Mouse (Mus musculus): Measurements from ENCODE around the gene Papss2. TPM values are rescaled to one million over a fixed set of nuclear protein-coding genes. Genes with fewer than 3 reads are reported as not detected.

Gene Papss2
- polyA plus RNA-seq, 1 experiment from 2014 or later = 1.7 TPM

GRCm38 (mm10) chr19:32620859-32621445 is 25.4 kb downstream of the Papss2 start:
- H3K27me3 ChIP-seq (replicated peaks; ENCODE audit: control insufficient read depth, insufficient read depth, low read length) = no peaks in the 10 kb centered on the region
- 92% methylated on average over 15 of the region's 15 CpGs for WGBS
- no peak overlapping the region for H3K9ac ChIP-seq (ENCODE audit: low read depth, low read length)
- H3K36me3 ChIP-seq (ENCODE audit: control insufficient read depth, insufficient read depth, low read length) = no peaks in the 10 kb centered on the region
- no peaks in the 10 kb centered on the region; the same call in 1 of the 2 replicates for H3K9me3 ChIP-seq (ENCODE audit: control insufficient read depth, low read length)
- H3K4me3 ChIP-seq (ENCODE audit: low read length) = no peak overlapping the region
- no peak overlapping the region for H3K27ac ChIP-seq (ENCODE audit: low read depth, low read length)
- no peak for ATAC-seq
- no peak overlapping the region for H3K4me2 ChIP-seq (ENCODE audit: low read length)
- no peaks in the 10 kb centered on the region for H3K4me1 ChIP-seq (ENCODE audit: control insufficient read depth, insufficient read depth, low read depth, low read length)

DNA sequence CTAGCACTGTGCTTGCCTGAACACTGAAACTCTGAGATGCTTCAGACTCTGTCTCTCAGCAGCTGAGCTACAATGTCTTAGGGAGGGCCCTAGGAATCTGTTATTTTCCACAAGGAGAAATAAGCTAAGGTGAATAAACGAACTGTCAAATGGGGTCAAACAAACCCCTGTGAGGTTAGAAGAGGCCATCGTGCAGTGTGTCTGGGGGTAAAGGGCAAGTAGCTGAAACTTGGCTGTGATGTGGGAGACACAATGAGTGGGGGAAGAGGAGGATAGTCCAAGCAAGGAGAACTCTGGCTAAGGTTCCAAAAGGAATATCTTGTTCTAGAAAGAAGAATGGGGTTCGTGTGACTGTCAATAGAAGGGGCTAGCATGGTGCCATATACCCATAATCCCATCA is 26.6 kb downstream of the Papss2 start:
- no peak overlapping the region for H3K9ac ChIP-seq (ENCODE audit: low read depth, low read length)
- H3K36me3 ChIP-seq (ENCODE audit: control insufficient read depth, insufficient read depth, low read length) = no peaks in the 10 kb centered on the region
- no peak overlapping the region for H3K27ac ChIP-seq (ENCODE audit: low read depth, low read length)
- 82% methylated on average over 3 of the region's 3 CpGs for WGBS
- H3K9me3 ChIP-seq (ENCODE audit: control insufficient read depth, low read length) = no peaks in the 10 kb centered on the region; the same call in 1 of the 2 replicates
- no peak overlapping the region for H3K4me3 ChIP-seq (ENCODE audit: low read length)
- H3K27me3 ChIP-seq (replicated peaks; ENCODE audit: control insufficient read depth, insufficient read depth, low read length) = no peaks in the 10 kb centered on the region
- no peak for ATAC-seq
- no peaks in the 10 kb centered on the region for H3K4me1 ChIP-seq (ENCODE audit: control insufficient read depth, insufficient read depth, low read depth, low read length)
- H3K4me2 ChIP-seq (ENCODE audit: low read length) = no peak overlapping the region

GRCm38 (mm10) chr19:32626768-32627331 is 31.3 kb downstream of the Papss2 start:
- no peak overlapping the region for H3K4me3 ChIP-seq (ENCODE audit: low read length)
- no peaks in the 10 kb centered on the region for H3K4me1 ChIP-seq (ENCODE audit: control insufficient read depth, insufficient read depth, low read depth, low read length)
- H3K4me2 ChIP-seq (ENCODE audit: low read length) = no peak overlapping the region
- no peaks in the 10 kb centered on the region; the same call in 1 of the 2 replicates for H3K9me3 ChIP-seq (ENCODE audit: control insufficient read depth, low read length)
- WGBS = 68% methylated on average over 13 of the region's 13 CpGs
- no peaks in the 10 kb centered on the region for H3K27me3 ChIP-seq (replicated peaks; ENCODE audit: control insufficient read depth, insufficient read depth, low read length)
- no peaks in the 10 kb centered on the region for H3K36me3 ChIP-seq (ENCODE audit: control insufficient read depth, insufficient read depth, low read length)
- no peak overlapping the region for H3K27ac ChIP-seq (ENCODE audit: low read depth, low read length)
- ATAC-seq = no peak
- H3K9ac ChIP-seq (ENCODE audit: low read depth, low read length) = no peak overlapping the region

- H3K9me3 ChIP-seq (ENCODE audit: control insufficient read depth, low read length) = no peaks in the 10 kb centered on the region; the same call in 1 of the 2 replicates
- no peaks in the 10 kb centered on the region for H3K4me1 ChIP-seq (ENCODE audit: control insufficient read depth, insufficient read depth, low read depth, low read length)
- H3K4me3 ChIP-seq (ENCODE audit: low read length) = no peak overlapping the region
- no peak overlapping the region for H3K27ac ChIP-seq (ENCODE audit: low read depth, low read length)
- no peak overlapping the region for H3K4me2 ChIP-seq (ENCODE audit: low read length)
- H3K36me3 ChIP-seq (ENCODE audit: control insufficient read depth, insufficient read depth, low read length) = no peaks in the 10 kb centered on the region
- no peaks in the 10 kb centered on the region for H3K27me3 ChIP-seq (replicated peaks; ENCODE audit: control insufficient read depth, insufficient read depth, low read length)
- no peak for ATAC-seq
- H3K9ac ChIP-seq (ENCODE audit: low read depth, low read length) = no peak overlapping the region
- WGBS = 86% methylated on average over 4 of the region's 4 CpGs
These were observed 32.0 kb downstream of the Papss2 start for GRCm38 (mm10) chr19:32627631-32628030.

DNA sequence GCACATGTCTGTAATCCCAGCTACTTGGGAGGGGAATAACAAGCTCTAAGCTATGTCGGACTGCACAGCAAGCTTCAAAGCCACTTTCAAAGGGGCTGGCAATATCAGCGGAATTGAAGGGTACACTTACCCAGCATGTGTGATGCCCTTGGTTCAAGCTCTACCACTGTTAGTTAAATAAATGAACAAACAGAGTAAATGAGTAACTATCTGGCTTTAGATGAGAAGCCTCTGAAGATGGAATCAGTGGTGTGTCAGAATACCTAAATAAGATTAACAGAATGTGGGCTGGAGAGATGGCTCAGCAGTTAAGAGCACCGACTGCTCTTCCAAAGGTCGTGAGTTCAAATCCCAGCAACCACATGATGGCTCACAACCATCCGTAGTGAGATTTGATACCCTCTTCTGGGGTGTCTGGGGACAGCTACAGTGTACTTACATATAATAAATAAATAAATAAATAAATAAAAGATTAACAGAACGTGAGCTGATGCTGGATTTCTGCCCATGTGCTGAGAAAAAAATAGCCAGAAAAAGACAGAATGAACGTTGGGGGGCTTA is 33.1 kb downstream of the Papss2 start:
- Histone ChIP-seq H3K36me3 (ENCODE audit: control insufficient read depth, insufficient read depth, low read length) (no peaks in the 10 kb centered on the region), H3K27me3 (replicated peaks; ENCODE audit: control insufficient read depth, insufficient read depth, low read length) (no peaks in the 10 kb centered on the region), H3K4me1 (ENCODE audit: control insufficient read depth, insufficient read depth, low read depth, low read length) (no peaks in the 10 kb centered on the region), H3K9me3 (ENCODE audit: control insufficient read depth, low read length) (no peaks in the 10 kb centered on the region; the same call in 1 of the 2 replicates), H3K9ac (ENCODE audit: low read depth, low read length) (no peak overlapping the region), H3K4me2 (ENCODE audit: low read length) (no peak overlapping the region), H3K27ac (ENCODE audit: low read depth, low read length) (no peak overlapping the region), H3K4me3 (ENCODE audit: low read length) (no peak overlapping the region)
- 84% methylated on average over 7 of the region's 7 CpGs for WGBS
- no peak for ATAC-seq

- 58% methylated on average over 8 of the region's 8 CpGs for WGBS
These were observed 39.3 kb downstream of the Papss2 start for GRCm38 (mm10) chr19:32634916-32635315.

DNA sequence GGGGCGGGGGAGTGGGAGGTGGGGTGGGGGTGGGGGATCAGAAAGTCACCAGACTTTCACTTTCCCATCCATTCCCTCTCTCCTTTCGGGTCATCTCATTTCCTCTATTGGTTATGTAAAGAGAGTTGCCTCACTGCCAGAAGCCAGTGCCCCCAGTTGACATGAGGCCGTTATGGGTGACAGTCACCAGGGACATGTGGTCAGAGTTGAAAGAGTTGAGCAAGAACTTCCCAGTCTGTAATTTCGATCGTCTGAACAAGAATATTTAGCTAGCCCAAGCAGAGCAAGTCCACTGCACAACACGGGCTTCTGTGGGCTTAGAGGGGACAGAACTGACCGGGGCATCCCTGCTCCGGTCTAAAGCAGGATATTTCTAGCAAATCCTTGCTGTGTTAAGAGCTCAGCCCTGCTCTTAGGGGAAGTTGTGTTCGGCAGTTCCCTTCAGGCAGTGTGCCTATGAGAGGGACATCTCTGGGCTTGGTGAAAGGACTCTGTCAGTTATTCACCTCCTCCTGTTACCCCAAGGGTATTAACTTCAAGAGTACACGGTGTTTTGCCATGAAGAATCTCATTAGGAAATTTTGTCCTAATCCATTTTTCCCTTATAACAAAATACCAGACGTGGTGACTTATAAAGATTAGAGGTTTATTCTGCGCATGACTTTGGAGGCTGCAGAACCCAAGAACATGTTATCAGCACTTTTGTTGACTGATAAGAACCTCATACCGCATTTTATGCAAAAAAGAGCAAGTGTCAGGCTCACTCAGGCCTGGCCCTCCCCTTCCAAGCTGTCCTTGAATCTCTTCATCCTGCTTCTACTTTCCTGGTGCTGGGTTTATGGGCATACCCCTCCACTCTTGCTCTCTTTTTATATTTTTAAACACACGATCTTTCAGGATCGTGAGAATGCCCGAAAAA is 42.0 kb downstream of the Papss2 start:
- Histone ChIP-seq H3K9me3 (ENCODE audit: control insufficient read depth, low read length) (no peaks in the 10 kb centered on the region), H3K27ac (ENCODE audit: low read depth, low read length) (no peak overlapping the region), H3K27me3 (replicated peaks; ENCODE audit: control insufficient read depth, insufficient read depth, low read length) (no peaks in the 10 kb centered on the region), H3K4me2 (ENCODE audit: low read length) (no peak overlapping the region), H3K9ac (ENCODE audit: low read depth, low read length) (no peak overlapping the region), H3K4me3 (ENCODE audit: low read length) (no peak overlapping the region), H3K4me1 (ENCODE audit: control insufficient read depth, insufficient read depth, low read depth, low read length) (no peaks in the 10 kb centered on the region), H3K36me3 (ENCODE audit: control insufficient read depth, insufficient read depth, low read length) (no peaks in the 10 kb centered on the region)
- no peak for ATAC-seq
- 84% methylated on average over 16 of the region's 16 CpGs for WGBS

More at GRCm38 (mm10) chr19:32634916-32635315, 39.3 kb downstream of the Papss2 start:
- no peak for ATAC-seq
- Histone ChIP-seq H3K4me2 (ENCODE audit: low read length) (no peak overlapping the region), H3K36me3 (ENCODE audit: control insufficient read depth, insufficient read depth, low read length) (no peaks in the 10 kb centered on the region), H3K9me3 (ENCODE audit: control insufficient read depth, low read length) (no peaks in the 10 kb centered on the region), H3K4me1 (ENCODE audit: control insufficient read depth, insufficient read depth, low read depth, low read length) (no peaks in the 10 kb centered on the region), H3K27me3 (replicated peaks; ENCODE audit: control insufficient read depth, insufficient read depth, low read length) (no peaks in the 10 kb centered on the region), H3K4me3 (ENCODE audit: low read length) (no peak overlapping the region), H3K27ac (ENCODE audit: low read depth, low read length) (no peak overlapping the region), H3K9ac (ENCODE audit: low read depth, low read length) (no peak overlapping the region)

- WGBS = 64% methylated on average over 13 of the region's 13 CpGs
- Histone ChIP-seq H3K4me3 (ENCODE audit: low read length) (no peak overlapping the region), H3K9ac (ENCODE audit: low read depth, low read length) (no peak overlapping the region), H3K27ac (ENCODE audit: low read depth, low read length) (no peak overlapping the region), H3K4me2 (ENCODE audit: low read length) (no peak overlapping the region), H3K27me3 (replicated peaks; ENCODE audit: control insufficient read depth, insufficient read depth, low read length) (no peaks in the 10 kb centered on the region), H3K36me3 (ENCODE audit: control insufficient read depth, insufficient read depth, low read length) (no peaks in the 10 kb centered on the region), H3K9me3 (ENCODE audit: control insufficient read depth, low read length) (no peaks in the 10 kb centered on the region), H3K4me1 (ENCODE audit: control insufficient read depth, insufficient read depth, low read depth, low read length) (no peaks in the 10 kb centered on the region)
- ATAC-seq = no peak
These were observed 42.8 kb downstream of the Papss2 start for GRCm38 (mm10) chr19:32638276-32638903.

All from hindbrain, embryonic 16.5 days (tissue).